Mouse (Mus musculus): ENCODE measurements around the gene Dennd4a.

DNA sequence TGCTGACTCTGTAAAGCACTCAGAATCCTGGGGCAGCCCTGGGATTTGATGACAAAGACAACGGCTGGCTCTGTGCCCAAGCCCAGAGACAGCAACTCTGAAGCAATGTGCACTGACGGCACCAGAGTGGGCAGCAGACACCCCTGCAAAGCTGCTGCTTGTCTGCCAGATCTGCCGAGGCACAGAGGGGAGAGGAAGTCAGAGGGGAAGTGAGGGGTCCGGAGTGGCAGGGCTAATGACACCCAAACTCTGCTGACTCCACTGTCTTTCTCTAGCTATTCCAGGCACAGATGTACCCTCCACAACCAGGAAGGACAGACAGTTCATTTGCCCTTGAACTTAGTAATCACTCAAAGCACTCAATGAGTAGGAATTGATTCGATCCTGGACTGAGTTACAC lies 39.9 kb upstream of the Dennd4a start:
- TF ChIP-seq CTCF (IDR thresholded peaks at IDR 0.05; ENCODE audit: extremely low read depth, insufficient read length, insufficient replicate concordance, low read depth, low read length) (no peak), POLR2A (IDR thresholded peaks at IDR 0.05; ENCODE audit: low read depth, low read length) (no peak)
